Mouse (Mus musculus) megakaryocyte-erythroid progenitor cell, adult 5-6 weeks (primary cell): Measurements from ENCODE around the gene Amh. TPM values are rescaled to one million over a fixed set of nuclear protein-coding genes. Genes with fewer than 3 reads are reported as not detected.
A peak's percentile ranks its signal among the peaks of the same experiment; 100 is the strongest.
"Not testable (repeated sequence)": the region's sequence is repeated elsewhere in the genome, so short reads cannot be mapped to it uniquely, and the experiment has no call there.

Experiments
- ATAC-seq: replicated peaks from 2 replicates; pipeline ENCODE4 v1.8.0; 2016; ENCODE audit warnings: mild to moderate bottlenecking, inconsistent platforms; ENCODE audit not compliant: severe bottlenecking, poor library complexity, low FRiP score, low TSS enrichment
- total RNA-seq, 2 experiments: library from RNA; stranded (forward) in 1 of 2; stranded (reverse) in 1 of 2; fragments of 200-1000, 215-1000 nt in 1 of 2; fragments of >200 nt in 1 of 2; fragmentation: Nextera tagmentation in 1 of 2; gene quantifications; 2 replicates each; pipeline ENCODE4 v1.2.3; 2014 to 2017

The Amh gene
- total RNA-seq, 2 experiments from 2014 or later, result 0.59 TPM; not detected in 1

GRCm38 (mm10) chr10:80823847-80824643 is 19.0 kb downstream of the Amh start:
- ATAC-seq, result no peak

GRCm38 (mm10) chr10:80824827-80825226 is 19.8 kb downstream of the Amh start:
- no peak for ATAC-seq

- ATAC-seq, result peak; percentile 88
Measured at GRCm38 (mm10) chr10:80826151-80827062, 21.4 kb downstream of the Amh start, which contains the start of gene Oaz1. Gene Oaz1, plus strand, starts transcription at chr10:80826656.

GRCm38 (mm10) chr10:80827063-80827869 is 22.2 kb downstream of the Amh start:
- ATAC-seq, result no peak

GRCm38 (mm10) chr10:80827870-80828420 is 22.9 kb downstream of the Amh start:
- ATAC-seq, result no peak

- not testable (repeated sequence) for ATAC-seq
Measured at GRCm38 (mm10) chr10:80828587-80828986, 23.5 kb downstream of the Amh start.

- no peak for ATAC-seq
Measured at GRCm38 (mm10) chr10:80829359-80830278, 24.6 kb downstream of the Amh start.

- peak; percentile 22 for ATAC-seq
Measured at GRCm38 (mm10) chr10:80831136-80831535, 26.1 kb downstream of the Amh start.

- ATAC-seq, result no peak
Measured at GRCm38 (mm10) chr10:80832818-80833217, 27.8 kb downstream of the Amh start.

GRCm38 (mm10) chr10:80835617-80836016 is 30.6 kb downstream of the Amh start:
- ATAC-seq, result no peak

- ATAC-seq, result no peak
Measured at GRCm38 (mm10) chr10:80836949-80837379, 31.9 kb downstream of the Amh start.

GRCm38 (mm10) chr10:80837827-80838226 is 32.8 kb downstream of the Amh start:
- ATAC-seq, result no peak

- ATAC-seq, result no peak
Measured at GRCm38 (mm10) chr10:80838346-80838912, 33.4 kb downstream of the Amh start.

GRCm38 (mm10) chr10:80839848-80840247 is 34.8 kb downstream of the Amh start:
- no peak for ATAC-seq

GRCm38 (mm10) chr10:80841685-80842084 is 36.6 kb downstream of the Amh start:
- no peak for ATAC-seq

GRCm38 (mm10) chr10:80842334-80842733 is 37.3 kb downstream of the Amh start:
- ATAC-seq, result no peak

GRCm38 (mm10) chr10:80843087-80843930 is 38.3 kb downstream of the Amh start:
- ATAC-seq, result no peak
